Mouse (Mus musculus) CH12.LX (cell line): Measurements from ENCODE around the gene Bcl2l11.

Experiments
- CTCF ChIP-seq, 2 experiments: IDR thresholded peaks in 1 of 2; conservative IDR thresholded peaks in 1 of 2; 2 replicates each; pipeline ENCODE4 v1.5.1; 2011 to 2012; ENCODE audit warnings: low read depth in 2 of 2, low read length in 2 of 2, improper control_type of control experiment in 1 of 2, inconsistent platforms in 1 of 2, mild to moderate bottlenecking in 1 of 2, moderate library complexity in 1 of 2
- EP300 ChIP-seq: IDR thresholded peaks from 2 replicates; pipeline ENCODE4 v1.6.1; 2011; ENCODE audit warnings: low read length, improper control_type of control experiment
- KAT2A ChIP-seq: IDR thresholded peaks from 2 replicates; pipeline ENCODE4 v1.6.1; 2012; ENCODE audit warnings: low read length, improper control_type of control experiment, inconsistent platforms; ENCODE audit not compliant: insufficient replicate concordance

GRCm38 (mm10) chr2:128152845-128153550 lies 27.2 kb downstream of the Bcl2l11 start:
- TF ChIP-seq KAT2A (no peak), EP300 (0 out of 2 replicates have a peak, but pooled peaks have one; percentile 53), CTCF (conservative IDR thresholded peaks at IDR 0.05 in 1 of 2, IDR thresholded peaks at IDR 0.05 in 1 of 2; ENCODE audit: low read depth in 2 of 2, low read length in 2 of 2) (no peak)
